Mouse (Mus musculus) neural tube, postnatal 0 days (tissue): ENCODE results near the gene Olfr229. TPM values are rescaled to one million over a fixed set of nuclear protein-coding genes. Genes with fewer than 3 reads are reported as not detected.

ENCODE experiments used
- polyA plus RNA-seq: library from polyadenylated mRNA; unstranded; fragments of >200 nt; fragmentation: Nextera tagmentation; extraction: Ambion mirVana; gene quantifications from 2 replicates; pipeline ENCODE4 v1.2.1, GENCODE M21; 2015

Gene Olfr229
- polyA plus RNA-seq, result not detected in 2 replicates

GRCm38 (mm10) chr9:39907036-39907435, at the start of gene Olfr229:
Gene Olfr229 (plus strand): TSS chr9:39907336.

GRCm38 (mm10) chr9:39866122-39866521, 41.0 kb upstream of the Olfr229 start, which contains the start of gene Olfr972:
Gene Olfr972 (plus strand): TSS chr9:39866422.

DNA sequence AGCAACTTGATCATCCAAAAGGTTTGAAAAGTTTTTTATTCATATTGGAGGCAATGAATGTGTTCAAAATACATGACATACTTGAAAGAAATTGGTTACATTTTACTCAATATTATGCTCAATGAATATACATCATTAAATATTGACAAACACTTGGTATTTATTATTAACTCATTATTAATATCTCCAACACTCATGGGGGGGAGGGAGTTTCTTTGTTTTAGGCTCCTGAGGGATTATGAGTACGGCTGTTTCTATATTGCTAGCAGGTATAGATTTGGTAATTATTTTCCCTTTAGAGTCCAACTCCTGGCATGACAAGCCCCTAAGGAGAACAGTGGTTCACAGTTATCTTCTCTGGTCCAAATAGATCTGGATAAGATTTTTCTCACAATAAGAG, 30.1 kb downstream of the Olfr229 start, which contains the start of gene Olfr974:
TSS of gene Olfr974 (plus strand) at position 301 of the 400 bp plus-strand sequence.

GRCm38 (mm10) chr9:39951946-39952345, 44.8 kb downstream of the Olfr229 start, which contains the start of gene Olfr975:
Gene Olfr975 (minus strand): TSS chr9:39952046.

GRCm38 (mm10) chr9:39961033-39961432, 53.9 kb downstream of the Olfr229 start, which contains the start of gene Olfr976:
Gene Olfr976 (minus strand): TSS chr9:39961133.

Other genes starting within 250 kb of the Olfr229 start
- not detected in 2 replicates for gene Olfr963, start 240.1 kb upstream of the Olfr229 start, polyA plus RNA-seq
- not detected in 2 replicates for gene Olfr149, start 200.2 kb upstream of the Olfr229 start, polyA plus RNA-seq
- gene Olfr965, start 196.0 kb upstream of the Olfr229 start, polyA plus RNA-seq, result not detected in 2 replicates
- gene Olfr150, start 176.4 kb upstream of the Olfr229 start, polyA plus RNA-seq, result not detected in 2 replicates
- not detected in 2 replicates for gene Olfr967, start 161.1 kb upstream of the Olfr229 start, polyA plus RNA-seq
- gene Olfr968, start 124.1 kb upstream of the Olfr229 start, polyA plus RNA-seq, result not detected in 2 replicates
- not detected in 2 replicates for gene Olfr969, start 116.4 kb upstream of the Olfr229 start, polyA plus RNA-seq
- gene Olfr970, start 98.5 kb upstream of the Olfr229 start, polyA plus RNA-seq, result not detected in 2 replicates
- gene Olfr971, start 70.5 kb upstream of the Olfr229 start, polyA plus RNA-seq, result not detected in 2 replicates
- gene Olfr972, start 40.9 kb upstream of the Olfr229 start, polyA plus RNA-seq, result not detected in 2 replicates
- gene Olfr974, start 30.2 kb downstream of the Olfr229 start, polyA plus RNA-seq, result not detected in 2 replicates
- not detected in 2 replicates for gene Olfr975, start 44.7 kb downstream of the Olfr229 start, polyA plus RNA-seq
- not detected in 2 replicates for gene Olfr976, start 53.8 kb downstream of the Olfr229 start, polyA plus RNA-seq
- gene Olfr978, start 84.8 kb downstream of the Olfr229 start, polyA plus RNA-seq, result not detected in 2 replicates
- not detected in 2 replicates for gene Olfr979, start 96.1 kb downstream of the Olfr229 start, polyA plus RNA-seq
- not detected in 2 replicates for gene Olfr980, start 102.2 kb downstream of the Olfr229 start, polyA plus RNA-seq
- 0.05 TPM in 1 of 2 replicates, not detected in the other for gene Olfr981, start 114.1 kb downstream of the Olfr229 start, polyA plus RNA-seq
- gene Olfr982, start 166.5 kb downstream of the Olfr229 start, polyA plus RNA-seq, result not detected in 2 replicates
- gene Olfr983, start 186.3 kb downstream of the Olfr229 start, polyA plus RNA-seq, result not detected in 2 replicates
- not detected in 2 replicates for gene Olfr984, start 206.9 kb downstream of the Olfr229 start, polyA plus RNA-seq
- not detected in 2 replicates for gene Olfr985, start 222.8 kb downstream of the Olfr229 start, polyA plus RNA-seq
- not detected in 2 replicates for gene Tmem225, start 240.8 kb downstream of the Olfr229 start, polyA plus RNA-seq